Mouse (Mus musculus): ENCODE results near the gene Aldoc. TPM values are rescaled to one million over a fixed set of nuclear protein-coding genes. Genes with fewer than 3 reads are reported as not detected.

Gene Aldoc
- total RNA-seq, 1 experiment from 2014 or later = 8.7 TPM

GRCm38 (mm10) chr11:78349441-78350358, 26.9 kb downstream of the Aldoc start:
- ATAC-seq (replicated peaks in 1 of 2; ENCODE audit: insufficient read depth in 1 of 2, low FRiP score in 2 of 2, low TSS enrichment in 1 of 2, low read depth in 1 of 2, poor library complexity in 2 of 2, severe bottlenecking in 2 of 2) = no peak

DNA sequence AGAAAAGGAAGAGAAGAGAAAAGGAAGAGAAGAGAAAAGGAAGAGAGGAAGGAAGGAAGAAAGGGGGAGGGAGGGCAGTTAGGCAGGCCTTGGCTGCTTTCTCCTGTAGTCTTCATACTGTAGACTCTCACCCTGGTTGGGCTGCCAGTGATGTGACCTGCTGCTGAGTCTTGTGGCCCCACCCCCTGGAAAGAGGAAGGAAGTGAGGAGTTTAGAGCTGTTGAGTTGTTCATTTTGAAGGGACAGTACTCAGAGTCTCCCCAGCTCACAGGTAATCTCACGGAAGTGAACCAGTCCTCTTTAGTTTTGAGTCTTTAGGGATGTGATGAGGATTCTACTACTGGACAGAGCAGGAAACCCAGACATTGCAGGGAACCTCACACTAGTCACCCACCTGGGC, 30.3 kb downstream of the Aldoc start:
- ATAC-seq (replicated peaks in 1 of 2; ENCODE audit: insufficient read depth in 1 of 2, low FRiP score in 2 of 2, low TSS enrichment in 1 of 2, low read depth in 1 of 2, poor library complexity in 2 of 2, severe bottlenecking in 2 of 2) = peak; percentile 83 to 89

DNA sequence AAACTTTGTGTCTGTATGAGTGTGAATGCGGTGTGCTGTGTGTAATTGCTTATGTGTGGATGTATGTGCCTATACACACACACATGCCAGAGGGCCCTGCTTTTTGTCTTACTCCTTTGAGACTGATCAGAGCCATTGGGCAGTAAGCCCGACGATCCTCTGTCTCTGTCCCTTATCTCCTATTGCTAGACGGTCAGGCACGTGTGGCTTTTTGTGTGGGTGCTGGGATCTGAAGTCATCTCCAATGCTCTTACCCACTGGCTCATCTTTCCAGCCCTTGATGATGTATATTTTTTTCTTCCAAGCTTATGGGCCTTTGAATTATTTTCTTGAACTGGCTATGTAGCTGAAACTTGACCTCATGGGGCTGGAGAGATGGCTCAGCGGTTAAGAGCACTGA, 32.1 kb downstream of the Aldoc start:
- ATAC-seq (replicated peaks in 1 of 2; ENCODE audit: insufficient read depth in 1 of 2, low FRiP score in 2 of 2, low TSS enrichment in 1 of 2, low read depth in 1 of 2, poor library complexity in 2 of 2, severe bottlenecking in 2 of 2) = no peak

- ATAC-seq (replicated peaks in 1 of 2; ENCODE audit: insufficient read depth in 1 of 2, low FRiP score in 2 of 2, low TSS enrichment in 1 of 2, low read depth in 1 of 2, poor library complexity in 2 of 2, severe bottlenecking in 2 of 2) = 0 out of 4 replicates have a peak, but pooled peaks have one; percentile 24
Measured at GRCm38 (mm10) chr11:78355471-78356238, 32.9 kb downstream of the Aldoc start.

GRCm38 (mm10) chr11:78358330-78359007, 35.7 kb downstream of the Aldoc start:
- ATAC-seq (replicated peaks in 1 of 2; ENCODE audit: insufficient read depth in 1 of 2, low FRiP score in 2 of 2, low TSS enrichment in 1 of 2, low read depth in 1 of 2, poor library complexity in 2 of 2, severe bottlenecking in 2 of 2) = no peak; a peak in 1 of 4 replicates

- ATAC-seq (replicated peaks in 1 of 2; ENCODE audit: insufficient read depth in 1 of 2, low FRiP score in 2 of 2, low TSS enrichment in 1 of 2, low read depth in 1 of 2, poor library complexity in 2 of 2, severe bottlenecking in 2 of 2) = peak; percentile 74 to 86
Measured at GRCm38 (mm10) chr11:78360125-78360788, 37.5 kb downstream of the Aldoc start.

DNA sequence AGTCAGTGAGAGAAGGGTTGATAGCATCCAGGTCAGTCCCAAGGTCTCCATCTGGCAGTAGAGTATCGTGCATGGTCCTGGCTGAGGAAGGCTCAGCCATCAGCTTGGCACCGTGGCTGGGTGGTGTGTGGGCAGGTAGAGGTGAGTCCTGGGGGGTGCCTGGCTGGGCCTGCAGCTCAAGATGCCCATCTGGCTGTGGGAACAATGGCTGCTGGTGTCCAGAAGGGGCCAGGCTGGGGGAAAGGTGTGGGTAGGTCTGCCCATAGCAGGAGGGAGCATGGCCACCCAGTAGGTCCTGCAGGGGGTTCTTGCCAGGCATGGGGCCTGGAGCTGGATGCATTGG, 38.0 kb downstream of the Aldoc start:
- ATAC-seq (replicated peaks in 1 of 2; ENCODE audit: insufficient read depth in 1 of 2, low FRiP score in 2 of 2, low TSS enrichment in 1 of 2, low read depth in 1 of 2, poor library complexity in 2 of 2, severe bottlenecking in 2 of 2) = peak in 1 of 2 experiments; percentile 14; a peak in 1 of 4 replicates

GRCm38 (mm10) chr11:78363309-78364007, 40.7 kb downstream of the Aldoc start:
- ATAC-seq (replicated peaks in 1 of 2; ENCODE audit: insufficient read depth in 1 of 2, low FRiP score in 2 of 2, low TSS enrichment in 1 of 2, low read depth in 1 of 2, poor library complexity in 2 of 2, severe bottlenecking in 2 of 2) = no peak

GRCm38 (mm10) chr11:78364103-78364502, 41.3 kb downstream of the Aldoc start:
- ATAC-seq (replicated peaks in 1 of 2; ENCODE audit: insufficient read depth in 1 of 2, low FRiP score in 2 of 2, low TSS enrichment in 1 of 2, low read depth in 1 of 2, poor library complexity in 2 of 2, severe bottlenecking in 2 of 2) = no peak

DNA sequence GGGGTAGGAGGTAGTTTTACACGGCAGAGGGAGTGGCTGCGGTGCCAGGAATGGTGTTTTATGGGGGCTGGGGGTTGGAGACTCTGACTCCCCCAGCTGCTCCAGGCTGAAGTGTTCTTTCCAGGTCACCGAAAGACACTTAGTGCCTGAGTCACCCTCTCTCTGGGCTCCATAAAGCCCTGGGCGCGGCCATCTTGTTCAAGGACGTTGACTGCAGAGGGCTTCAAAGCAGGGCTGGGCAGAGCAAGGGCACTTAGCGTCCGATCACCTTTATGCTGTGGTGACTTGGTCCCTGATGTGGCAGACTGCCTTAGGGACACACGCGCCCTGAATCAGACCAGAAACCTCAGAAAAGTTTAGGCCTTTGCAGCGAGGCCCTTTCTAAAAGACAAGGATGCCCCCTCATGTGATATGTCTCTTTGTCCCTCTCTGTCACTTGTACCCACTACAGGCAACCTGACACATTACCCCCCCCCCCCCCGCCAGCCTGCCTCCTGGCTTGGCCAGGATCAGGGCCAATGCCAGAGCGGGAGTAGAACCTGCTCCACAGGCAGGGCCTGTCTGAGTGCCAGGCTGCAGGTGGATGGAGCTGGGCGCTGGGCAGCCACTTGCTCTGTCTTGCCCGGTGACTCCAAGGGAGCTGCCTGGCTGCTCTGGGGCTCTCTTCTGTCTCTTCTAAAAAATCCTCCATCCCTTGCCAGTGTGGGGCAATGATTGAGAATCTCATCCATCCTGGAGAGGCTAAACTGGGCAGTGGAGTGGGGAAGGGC, 44.9 kb downstream of the Aldoc start:
- ATAC-seq (replicated peaks in 1 of 2; ENCODE audit: insufficient read depth in 1 of 2, low FRiP score in 2 of 2, low TSS enrichment in 1 of 2, low read depth in 1 of 2, poor library complexity in 2 of 2, severe bottlenecking in 2 of 2) = no peak

- no peak for ATAC-seq (replicated peaks in 1 of 2; ENCODE audit: insufficient read depth in 1 of 2, low FRiP score in 2 of 2, low TSS enrichment in 1 of 2, low read depth in 1 of 2, poor library complexity in 2 of 2, severe bottlenecking in 2 of 2)
Measured at GRCm38 (mm10) chr11:78370389-78370788, 47.6 kb downstream of the Aldoc start.

DNA sequence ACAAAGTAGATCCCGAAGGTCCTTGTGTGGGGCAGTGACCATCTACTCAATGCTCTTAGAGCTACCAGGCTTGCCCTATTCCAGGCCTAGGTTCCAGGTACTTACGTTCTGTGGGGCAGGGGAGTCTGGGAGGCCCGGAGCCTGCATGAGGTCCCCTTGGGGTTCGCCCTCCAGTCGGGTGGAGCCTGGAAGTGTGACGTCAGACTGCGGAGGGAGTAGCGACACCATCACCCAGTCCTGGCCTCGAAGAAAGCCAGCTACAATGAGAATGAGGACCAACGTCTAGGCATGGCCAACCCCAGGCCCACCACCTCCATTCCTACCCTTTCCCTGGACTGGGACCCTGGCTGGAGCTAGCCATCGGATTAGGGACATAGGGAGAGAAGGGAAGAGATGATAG, 48.9 kb downstream of the Aldoc start:
- no peak for ATAC-seq (replicated peaks in 1 of 2; ENCODE audit: insufficient read depth in 1 of 2, low FRiP score in 2 of 2, low TSS enrichment in 1 of 2, low read depth in 1 of 2, poor library complexity in 2 of 2, severe bottlenecking in 2 of 2)

GRCm38 (mm10) chr11:78372166-78372565, 49.4 kb downstream of the Aldoc start:
- ATAC-seq (replicated peaks in 1 of 2; ENCODE audit: insufficient read depth in 1 of 2, low FRiP score in 2 of 2, low TSS enrichment in 1 of 2, low read depth in 1 of 2, poor library complexity in 2 of 2, severe bottlenecking in 2 of 2) = no peak

DNA sequence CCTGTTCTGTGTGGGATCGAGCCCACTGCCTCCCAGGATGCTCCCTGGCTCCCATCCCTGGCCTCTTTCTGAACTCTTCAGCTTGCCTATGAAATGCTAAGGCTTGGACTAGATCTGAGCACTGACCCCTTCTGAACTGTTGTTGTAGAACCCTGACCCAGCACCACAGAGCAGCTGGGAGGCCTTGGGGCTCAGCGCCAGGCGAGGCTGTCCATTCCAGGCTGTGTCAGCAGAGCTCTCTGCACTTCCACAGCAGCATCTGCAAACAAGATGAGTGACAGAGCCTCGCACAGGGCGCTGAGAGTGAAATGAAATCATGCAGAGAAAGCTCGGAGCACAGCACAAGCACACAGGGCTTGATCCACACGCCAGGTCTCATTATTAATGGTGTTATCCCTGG, 49.8 kb downstream of the Aldoc start:
- ATAC-seq (replicated peaks in 1 of 2; ENCODE audit: insufficient read depth in 1 of 2, low FRiP score in 2 of 2, low TSS enrichment in 1 of 2, low read depth in 1 of 2, poor library complexity in 2 of 2, severe bottlenecking in 2 of 2) = no peak

DNA sequence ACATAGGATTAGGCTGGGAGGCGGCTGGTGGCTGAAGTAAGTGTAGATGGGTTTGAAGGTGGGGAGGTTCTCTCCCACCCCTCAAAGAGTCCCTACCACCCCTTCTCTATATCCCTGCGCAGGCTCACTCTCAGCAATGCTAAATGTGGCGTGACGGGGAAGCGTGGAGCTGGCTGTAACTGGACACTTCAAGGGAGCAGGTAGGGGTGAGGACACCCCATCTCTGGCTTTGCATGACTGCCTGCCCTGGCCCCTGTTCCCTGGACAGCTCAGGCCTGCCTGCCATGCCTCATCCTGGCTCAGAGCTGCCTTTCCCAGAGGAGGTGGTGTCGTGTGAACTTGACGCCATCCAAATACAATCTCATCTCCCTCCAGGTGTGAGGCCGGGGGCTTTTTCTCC, 51.4 kb downstream of the Aldoc start:
- no peak for ATAC-seq (replicated peaks in 1 of 2; ENCODE audit: insufficient read depth in 1 of 2, low FRiP score in 2 of 2, low TSS enrichment in 1 of 2, low read depth in 1 of 2, poor library complexity in 2 of 2, severe bottlenecking in 2 of 2)
